Mouse (Mus musculus) lung, embryonic 15.5 days (tissue): ENCODE results near the gene Gfpt1. TPM values are rescaled to one million over a fixed set of nuclear protein-coding genes. Genes with fewer than 3 reads are reported as not detected.
"Not testable (repeated sequence)": the region's sequence is repeated elsewhere in the genome, so short reads cannot be mapped to it uniquely, and the experiment has no call there.

ENCODE experiments used
- ATAC-seq: fragments of 200-750 bp; cut with Nextera tagmentation; 2 replicates; pipeline ENCODE4 v1.8.0; 2017; ENCODE audit warnings: moderate number of reproducible peaks, borderline replicate concordance; ENCODE audit not compliant: low FRiP score, low TSS enrichment; ENCODE audit errors: extremely low read depth
- H3K27ac ChIP-seq: fragments of 300-500 bp; sonication (generic); 2 replicates; pipeline ENCODE4 v1.5.1; 2015; ENCODE audit warnings: moderate library complexity, mild to moderate bottlenecking, inconsistent platforms
- H3K27me3 ChIP-seq: fragments of 300-500 bp; sonication (generic); 2 replicates; pipeline ENCODE4 v1.6.1; 2015; ENCODE audit warnings: inconsistent platforms
- H3K36me3 ChIP-seq: fragments of 300-500 bp; sonication (generic); 2 replicates; pipeline ENCODE4 v1.6.1; 2015; ENCODE audit warnings: inconsistent platforms
- H3K4me1 ChIP-seq: fragments of 300-500 bp; sonication (generic); 2 replicates; pipeline ENCODE4 v1.6.1; 2015; ENCODE audit warnings: inconsistent platforms
- H3K4me2 ChIP-seq: fragments of 300-500 bp; sonication (generic); 2 replicates; pipeline ENCODE4 v1.6.1; 2015; ENCODE audit warnings: inconsistent platforms, mild to moderate bottlenecking, moderate library complexity
- H3K4me3 ChIP-seq: fragments of 300-500 bp; sonication (generic); 2 replicates; pipeline ENCODE4 v1.5.1; 2015; ENCODE audit warnings: mild to moderate bottlenecking, inconsistent platforms
- H3K9ac ChIP-seq: fragments of 300-500 bp; sonication (generic); 2 replicates; pipeline ENCODE4 v1.6.1; 2015; ENCODE audit warnings: inconsistent platforms
- H3K9me3 ChIP-seq: fragments of 300-500 bp; sonication (generic); 2 replicates; pipeline ENCODE4 v1.6.1; 2016; ENCODE audit warnings: inconsistent platforms
- WGBS: fragments of 180-500 bp; shearing (Covaris S2); methylation state at CpG from one replicate; pipeline ENCODE4 v1.1.7; 2015; 5-methylcytosine and 5-hydroxymethylcytosine counted together
- polyA plus RNA-seq: library from polyadenylated mRNA; unstranded; fragments of >200 nt; fragmentation: Nextera tagmentation; extraction: Ambion mirVana; gene quantifications from 2 replicates; pipeline ENCODE4 v1.2.1, GENCODE M21; 2015

The Gfpt1 gene
- polyA plus RNA-seq, 1 experiment from 2014 or later, result 20.5 TPM

DNA sequence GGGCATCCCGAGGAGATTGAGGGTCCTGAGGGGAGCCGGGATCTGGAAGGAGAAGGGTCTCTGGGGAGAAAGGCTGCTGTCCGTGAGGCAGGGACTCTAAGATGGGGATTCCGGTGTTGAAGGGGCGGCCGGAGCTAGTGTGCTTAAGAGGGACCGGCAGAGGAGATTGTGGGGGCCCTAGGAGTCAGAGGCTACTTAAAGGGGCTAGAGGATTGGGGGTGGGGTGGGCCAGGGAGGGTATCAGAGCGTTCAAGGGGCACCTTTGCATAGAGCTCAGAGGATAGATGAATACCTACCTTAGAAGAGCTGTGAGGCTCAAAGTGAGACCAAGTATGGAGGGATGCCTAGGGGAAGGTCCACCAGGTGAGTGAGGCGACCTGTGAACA, 478 bp downstream of the Gfpt1 start:
- H3K4me3 ChIP-seq, result peak overlapping the region; percentile 88
- H3K27ac ChIP-seq, result peak overlapping the region; percentile 99
- no peaks in the 10 kb centered on the region for H3K27me3 ChIP-seq
- peak; percentile 13; the same call in 1 of the 2 replicates for ATAC-seq
- H3K4me2 ChIP-seq, result peak overlapping the region; percentile 64
- peak overlapping the region; percentile 94 for H3K9ac ChIP-seq
- H3K4me1 ChIP-seq, result peaks cover 25% of the 10 kb centered on the region
- 0% methylated on average over 9 of the region's 9 CpGs for WGBS
- no peaks in the 10 kb centered on the region for H3K9me3 ChIP-seq
- peaks cover 5% of the 10 kb centered on the region; the same call in 1 of the 2 replicates for H3K36me3 ChIP-seq

DNA sequence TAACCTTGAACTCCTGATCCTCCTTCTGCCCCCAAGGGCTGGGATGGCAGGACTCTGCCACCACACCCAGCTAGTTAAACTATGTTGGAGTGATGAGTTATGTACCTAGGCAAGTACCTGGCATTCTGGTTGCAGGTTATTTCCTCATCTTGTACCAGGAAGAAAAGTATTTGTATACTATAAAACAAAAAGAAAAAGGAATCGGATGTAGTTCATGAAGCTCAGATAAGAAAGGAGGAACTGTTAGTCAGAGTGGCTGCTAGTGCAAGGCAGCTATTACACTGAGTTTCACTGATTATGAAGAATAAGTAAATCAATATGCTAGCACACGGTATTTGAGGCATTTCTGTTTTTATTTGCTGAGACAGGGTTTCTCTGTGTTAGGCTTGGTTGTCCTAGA, 2.2 kb downstream of the Gfpt1 start:
- Histone ChIP-seq H3K27me3 (no peaks in the 10 kb centered on the region), H3K4me1 (peaks cover 25% of the 10 kb centered on the region), H3K4me2 (no peak overlapping the region), H3K9me3 (no peaks in the 10 kb centered on the region), H3K36me3 (peaks cover 10% of the 10 kb centered on the region; the same call in 1 of the 2 replicates), H3K4me3 (no peak overlapping the region), H3K27ac (no peak overlapping the region), H3K9ac (no peak overlapping the region)
- ATAC-seq, result no peak
- 72% methylated on average over 2 of the region's 2 CpGs for WGBS

GRCm38 (mm10) chr6:87045507-87045906, 2.9 kb downstream of the Gfpt1 start:
- 76% methylated on average over 3 of the region's 3 CpGs for WGBS
- Histone ChIP-seq H3K4me1 (peaks cover 25% of the 10 kb centered on the region), H3K9ac (no peak overlapping the region), H3K9me3 (no peaks in the 10 kb centered on the region), H3K36me3 (peaks cover 10% of the 10 kb centered on the region; the same call in 1 of the 2 replicates), H3K27me3 (no peaks in the 10 kb centered on the region), H3K4me3 (no peak overlapping the region), H3K4me2 (no peak overlapping the region), H3K27ac (no peak overlapping the region)
- no peak for ATAC-seq

GRCm38 (mm10) chr6:87048712-87049111, 6.1 kb downstream of the Gfpt1 start:
- peaks cover 36% of the 10 kb centered on the region for H3K36me3 ChIP-seq
- ATAC-seq, H3K9me3 ChIP-seq, H3K9ac ChIP-seq, H3K27ac ChIP-seq, H3K4me2 ChIP-seq, H3K4me3 ChIP-seq, H3K27me3 ChIP-seq: not testable (repeated sequence)
- 93% methylated on average over 7 of the region's 7 CpGs for WGBS
- H3K4me1 ChIP-seq, result peaks cover 11% of the 10 kb centered on the region

DNA sequence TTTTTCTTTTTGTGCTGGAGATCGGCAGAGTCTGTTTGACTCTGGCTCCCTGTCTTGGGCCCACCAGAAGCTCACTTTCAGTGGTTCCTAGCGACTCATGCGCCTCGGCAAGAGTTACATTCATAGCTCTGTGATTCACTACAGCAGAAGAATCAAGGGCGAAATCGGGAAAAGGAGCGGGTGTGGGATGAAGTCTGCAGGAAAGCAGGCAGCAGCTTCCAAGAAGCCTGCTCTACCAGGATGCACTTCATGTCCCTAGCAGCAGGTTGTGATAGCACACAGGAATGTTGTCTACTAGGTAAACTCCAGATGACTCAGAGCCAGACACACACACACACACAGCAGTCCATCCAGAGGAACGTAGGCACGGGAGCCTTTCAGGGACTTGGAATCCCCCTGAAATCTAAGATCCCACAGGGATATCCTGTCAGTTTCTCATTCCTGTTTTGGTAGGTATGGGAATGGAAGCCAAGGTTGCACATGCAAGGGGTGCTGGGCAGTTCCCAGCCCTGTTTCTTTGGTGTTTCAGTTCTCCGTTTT, 9.3 kb downstream of the Gfpt1 start:
- ATAC-seq, result no peak
- Histone ChIP-seq H3K4me3 (no peak overlapping the region), H3K4me1 (no peaks in the 10 kb centered on the region), H3K9ac (no peak overlapping the region), H3K27ac (no peak overlapping the region), H3K27me3 (no peaks in the 10 kb centered on the region), H3K36me3 (peaks cover 61% of the 10 kb centered on the region), H3K4me2 (no peak overlapping the region), H3K9me3 (no peaks in the 10 kb centered on the region)
- 91% methylated on average over 10 of the region's 10 CpGs for WGBS

- no peak overlapping the region for H3K9ac ChIP-seq
- no peak overlapping the region for H3K27ac ChIP-seq
- WGBS, result 90% methylated on average over 8 of the region's 8 CpGs
- no peak for ATAC-seq
- no peaks in the 10 kb centered on the region for H3K4me1 ChIP-seq
- no peak overlapping the region for H3K4me2 ChIP-seq
- H3K4me3 ChIP-seq, result no peak overlapping the region
- no peaks in the 10 kb centered on the region for H3K27me3 ChIP-seq
- H3K36me3 ChIP-seq, result peaks cover 73% of the 10 kb centered on the region
- H3K9me3 ChIP-seq, result no peaks in the 10 kb centered on the region
These were observed 11.5 kb downstream of the Gfpt1 start for GRCm38 (mm10) chr6:87054193-87054592.

GRCm38 (mm10) chr6:87059754-87060153, 17.1 kb downstream of the Gfpt1 start:
- Histone ChIP-seq H3K27ac (no peak overlapping the region), H3K27me3 (no peaks in the 10 kb centered on the region), H3K4me2 (no peak overlapping the region), H3K4me1 (no peaks in the 10 kb centered on the region), H3K36me3 (peaks cover 87% of the 10 kb centered on the region), H3K4me3 (no peak overlapping the region), H3K9ac (no peak overlapping the region), H3K9me3 (no peaks in the 10 kb centered on the region)
- no peak for ATAC-seq
- WGBS, result 94% methylated on average over 1 of the region's 1 CpGs

DNA sequence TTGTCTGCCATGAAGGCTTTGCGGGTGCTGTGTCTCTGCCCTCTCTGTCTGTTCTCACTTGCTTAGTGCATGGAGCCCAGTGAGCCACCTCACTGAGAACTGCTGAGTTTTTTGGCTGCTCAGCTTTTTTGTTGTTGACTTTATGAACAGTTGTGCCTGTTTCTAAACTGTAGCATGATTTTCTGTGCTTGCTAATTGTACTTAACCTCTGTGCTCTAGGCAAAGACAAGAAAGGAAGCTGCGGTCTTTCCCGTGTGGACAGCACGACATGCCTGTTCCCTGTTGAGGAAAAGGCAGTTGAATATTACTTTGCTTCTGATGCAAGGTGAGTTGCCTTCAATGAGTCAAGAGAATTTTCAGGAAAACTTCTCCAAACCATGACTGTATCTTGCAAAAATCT, 20.9 kb downstream of the Gfpt1 start:
- Histone ChIP-seq H3K4me2 (no peak overlapping the region), H3K4me3 (no peak overlapping the region), H3K9ac (no peak overlapping the region), H3K27ac (no peak overlapping the region), H3K9me3 (no peaks in the 10 kb centered on the region), H3K36me3 (peaks cover 85% of the 10 kb centered on the region), H3K4me1 (no peaks in the 10 kb centered on the region), H3K27me3 (no peaks in the 10 kb centered on the region)
- WGBS, result 88% methylated on average over 4 of the region's 4 CpGs
- no peak for ATAC-seq

GRCm38 (mm10) chr6:87068209-87068608, 25.6 kb downstream of the Gfpt1 start:
- ATAC-seq, result no peak
- WGBS, result 81% methylated on average over 2 of the region's 2 CpGs

GRCm38 (mm10) chr6:87069195-87069900, 26.7 kb downstream of the Gfpt1 start:
- H3K9me3 ChIP-seq, result no peaks in the 10 kb centered on the region
- H3K27ac ChIP-seq, result no peak overlapping the region; the same call in 1 of the 2 replicates
- 21% methylated on average over 7 of the region's 7 CpGs for WGBS
- H3K9ac ChIP-seq, result no peak overlapping the region
- H3K27me3 ChIP-seq, result no peaks in the 10 kb centered on the region
- H3K4me1 ChIP-seq, result 0 out of 2 replicates have a peak, but pooled peaks cover 4% of the 10 kb centered on the region
- no peak overlapping the region for H3K4me2 ChIP-seq
- H3K4me3 ChIP-seq, result no peak overlapping the region
- ATAC-seq, result peak; percentile 52
- H3K36me3 ChIP-seq, result peaks cover 82% of the 10 kb centered on the region

More at GRCm38 (mm10) chr6:87068209-87068608, 25.6 kb downstream of the Gfpt1 start:
- Histone ChIP-seq H3K9ac (no peak overlapping the region), H3K27ac (no peak overlapping the region), H3K4me2 (no peak overlapping the region), H3K9me3 (no peaks in the 10 kb centered on the region), H3K27me3 (no peaks in the 10 kb centered on the region), H3K4me3 (no peak overlapping the region), H3K4me1 (0 out of 2 replicates have a peak, but pooled peaks cover 4% of the 10 kb centered on the region), H3K36me3 (peaks cover 82% of the 10 kb centered on the region)

GRCm38 (mm10) chr6:87070641-87071040, 28.0 kb downstream of the Gfpt1 start:
- peaks cover 74% of the 10 kb centered on the region for H3K36me3 ChIP-seq
- H3K4me2 ChIP-seq, result no peak overlapping the region
- 89% methylated on average over 4 of the region's 4 CpGs for WGBS

GRCm38 (mm10) chr6:87072759-87073158, 30.1 kb downstream of the Gfpt1 start:
- Histone ChIP-seq H3K4me3 (no peak overlapping the region), H3K9ac (no peak overlapping the region), H3K36me3 (peaks cover 76% of the 10 kb centered on the region), H3K27ac (no peak overlapping the region), H3K9me3 (no peaks in the 10 kb centered on the region), H3K4me1 (0 out of 2 replicates have a peak, but pooled peaks cover 4% of the 10 kb centered on the region), H3K4me2 (no peak overlapping the region), H3K27me3 (no peaks in the 10 kb centered on the region)
- 42% methylated on average over 4 of the region's 4 CpGs for WGBS
- no peak for ATAC-seq

More at GRCm38 (mm10) chr6:87070641-87071040, 28.0 kb downstream of the Gfpt1 start:
- H3K4me1 ChIP-seq, result 0 out of 2 replicates have a peak, but pooled peaks cover 4% of the 10 kb centered on the region
- no peaks in the 10 kb centered on the region for H3K27me3 ChIP-seq
- H3K4me3 ChIP-seq, result no peak overlapping the region
- no peak for ATAC-seq
- no peak overlapping the region for H3K27ac ChIP-seq
- H3K9me3 ChIP-seq, result no peaks in the 10 kb centered on the region
- no peak overlapping the region for H3K9ac ChIP-seq
